Mouse (Mus musculus) heart, postnatal 36 days (tissue): ENCODE data around the gene Fndc3a. TPM values are rescaled to one million over a fixed set of nuclear protein-coding genes. Genes with fewer than 3 reads are reported as not detected.

Experiments used
- DNase-seq, 2 experiments: peaks; one replicate each; pipeline ENCODE4 v3.0.0; 2021 to 2022
- intact Hi-C: fragments of 180-260 bp; cut with DNase I; formaldehyde crosslinking; loops from one replicate; pipeline ENCODE4 v1.15.1; 2025
- total RNA-seq, 2 experiments: library from RNA; stranded (reverse); gene quantifications; 2 replicates each; pipeline ENCODE4 v1.2.3; 2021

The Fndc3a gene
- total RNA-seq, 2 experiments from 2014 or later: 13.9 to 15.2 TPM

- intact Hi-C loops: no loop called here
- peak in 1 of 2 experiments; percentile 24 for DNase-seq
Measured at GRCm38 (mm10) chr14:72563941-72564340, 145.9 kb downstream of the Fndc3a start.

- intact Hi-C loops: no loop called here
- no peak for DNase-seq
Measured at GRCm38 (mm10) chr14:72558795-72559194, 151.0 kb downstream of the Fndc3a start.

- intact Hi-C loops: no loop called here
- DNase-seq: no peak
Measured at GRCm38 (mm10) chr14:72555846-72556245, 154.0 kb downstream of the Fndc3a start.

- intact Hi-C loops: no loop called here
Measured at GRCm38 (mm10) chr14:72536392-72537017, 173.3 kb downstream of the Fndc3a start.

GRCm38 (mm10) chr14:72533862-72534261, 175.9 kb downstream of the Fndc3a start:
- intact Hi-C loops: no loop called here
- no peak for DNase-seq

More at GRCm38 (mm10) chr14:72536392-72537017, 173.3 kb downstream of the Fndc3a start:
- DNase-seq: no peak

GRCm38 (mm10) chr14:72532028-72532917, 177.5 kb downstream of the Fndc3a start:
- intact Hi-C loops: no loop called here
- DNase-seq: no peak

- intact Hi-C loops: no loop called here
- no peak for DNase-seq
Measured at GRCm38 (mm10) chr14:72527126-72527525, 182.7 kb downstream of the Fndc3a start.

GRCm38 (mm10) chr14:72519561-72519960, 190.2 kb downstream of the Fndc3a start:
- DNase-seq: no peak
- intact Hi-C loops: loop anchor here (5.0 kb wide), 2 partner anchors 142 to 1737 kb away; no protein-coding TSS in a partner anchor

GRCm38 (mm10) chr14:72518786-72519185, 191.0 kb downstream of the Fndc3a start:
- intact Hi-C loops: loop anchor here (5.0 kb wide), 2 partner anchors 141 to 1736 kb away; no protein-coding TSS in a partner anchor

GRCm38 (mm10) chr14:72516376-72516775, 193.4 kb downstream of the Fndc3a start:
- DNase-seq: peak; percentile 25 to 27
- intact Hi-C loops: loop anchor here (5.0 kb wide), 2 partner anchors 139 to 1734 kb away; no protein-coding TSS in a partner anchor

More at GRCm38 (mm10) chr14:72518786-72519185, 191.0 kb downstream of the Fndc3a start:
- DNase-seq: no peak

GRCm38 (mm10) chr14:72506723-72507420, 202.9 kb downstream of the Fndc3a start:
- intact Hi-C loops: no loop called here
- DNase-seq: no peak

- DNase-seq: peak in 1 of 2 experiments; percentile 3
- intact Hi-C loops: no loop called here
Measured at GRCm38 (mm10) chr14:72506018-72506722, 203.6 kb downstream of the Fndc3a start.

- intact Hi-C loops: no loop called here
- no peak for DNase-seq
Measured at GRCm38 (mm10) chr14:72504985-72505384, 204.8 kb downstream of the Fndc3a start.

GRCm38 (mm10) chr14:72503241-72503640, 206.6 kb downstream of the Fndc3a start:
- intact Hi-C loops: no loop called here
- DNase-seq: no peak

- DNase-seq: no peak
- intact Hi-C loops: no loop called here
Measured at GRCm38 (mm10) chr14:72493775-72494174, 216.0 kb downstream of the Fndc3a start.

- no peak for DNase-seq
- intact Hi-C loops: no loop called here
Measured at GRCm38 (mm10) chr14:72491738-72492137, 218.1 kb downstream of the Fndc3a start, which contains the start of gene Gm9195. Gene Gm9195, minus strand, starts transcription at chr14:72491838.

GRCm38 (mm10) chr14:72490367-72490766, 219.4 kb downstream of the Fndc3a start:
- intact Hi-C loops: no loop called here
- DNase-seq: no peak
